Mouse (Mus musculus) midbrain, embryonic 11.5 days (tissue): ENCODE data around the gene Slbp. TPM values are rescaled to one million over a fixed set of nuclear protein-coding genes. Genes with fewer than 3 reads are reported as not detected.

Source experiments
- ATAC-seq: fragments of 200-750 bp; cut with Nextera tagmentation; 2 replicates; pipeline ENCODE4 v1.8.0; 2017; ENCODE audit warnings: moderate TSS enrichment, moderate library complexity; ENCODE audit not compliant: low FRiP score
- DNase-seq: peaks from one replicate; pipeline ENCODE4 v3.0.0; 2015; ENCODE audit warnings: low spot score; ENCODE audit errors: missing footprints
- H3K27ac ChIP-seq: fragments of 300-500 bp; sonication (generic); 2 replicates; pipeline ENCODE4 v1.5.1; 2014; ENCODE audit warnings: low read depth, low read length
- H3K27me3 ChIP-seq: fragments of 300-500 bp; sonication (generic); 2 replicates; pipeline ENCODE4 v1.6.1; 2014; ENCODE audit warnings: mild to moderate bottlenecking, low read length, moderate library complexity, mixed read lengths; ENCODE audit not compliant: control insufficient read depth, insufficient read depth
- H3K36me3 ChIP-seq: fragments of 300-500 bp; sonication (generic); 2 replicates; pipeline ENCODE4 v1.6.1; 2014; ENCODE audit warnings: mild to moderate bottlenecking, low read length, moderate library complexity, mixed read lengths; ENCODE audit not compliant: control insufficient read depth, insufficient read depth
- H3K4me1 ChIP-seq: fragments of 300-500 bp; sonication (generic); 2 replicates; pipeline ENCODE4 v1.6.1; 2014; ENCODE audit warnings: low read length; ENCODE audit not compliant: control insufficient read depth, insufficient read depth
- H3K4me2 ChIP-seq: fragments of 300-500 bp; sonication (generic); 2 replicates; pipeline ENCODE4 v1.6.1; 2014; ENCODE audit warnings: mild to moderate bottlenecking, moderate library complexity
- H3K4me3 ChIP-seq: fragments of 300-500 bp; sonication (generic); 2 replicates; pipeline ENCODE4 v1.5.1; 2014; ENCODE audit warnings: low read depth, low read length
- H3K9ac ChIP-seq: fragments of 300-500 bp; sonication (generic); 2 replicates; pipeline ENCODE4 v1.6.1; 2014; ENCODE audit warnings: low read length
- H3K9me3 ChIP-seq: fragments of 300-500 bp; sonication (generic); 2 replicates; pipeline ENCODE4 v1.6.1; 2016; ENCODE audit warnings: low read length; ENCODE audit not compliant: control insufficient read depth
- WGBS: fragments of 180-500 bp; shearing (Covaris S2); extraction: QIAGEN DNeasy Blood & Tissue Kit; methylation state at CpG from one replicate; pipeline ENCODE4 v1.1.7; 2014; 5-methylcytosine and 5-hydroxymethylcytosine counted together
- polyA plus RNA-seq: library from polyadenylated mRNA; unstranded; fragments of >200 nt; fragmentation: Nextera tagmentation; extraction: Ambion mirVana; gene quantifications from 2 replicates; pipeline ENCODE4 v1.2.1, GENCODE M21; 2014

The Slbp gene
- polyA plus RNA-seq, 1 experiment from 2014 or later, result 304 TPM

DNA sequence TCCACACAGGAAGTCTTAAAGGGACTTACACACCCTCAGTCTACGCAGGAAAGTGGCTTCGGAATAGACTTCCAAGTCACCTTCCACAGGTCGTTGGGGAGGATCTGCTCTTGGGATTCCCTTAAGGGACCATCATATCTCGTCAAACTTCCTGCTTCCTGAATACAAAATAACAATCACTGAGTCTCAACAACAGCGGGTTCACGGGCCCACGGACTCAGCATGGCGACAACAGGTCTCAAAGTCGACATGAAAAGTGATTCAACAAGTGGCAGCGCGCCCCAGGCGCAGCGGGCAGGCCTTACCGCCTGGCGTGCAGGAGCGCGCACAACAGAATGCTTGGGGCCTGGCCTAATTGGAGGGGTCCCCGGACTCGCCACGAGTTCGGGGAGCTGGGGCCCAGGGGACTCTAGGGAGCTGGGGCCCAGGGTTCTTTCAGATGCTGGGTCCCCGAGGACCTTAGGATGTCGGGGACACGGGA is 23.5 kb downstream of the Slbp start:
- ATAC-seq, result no peak; the same call in 1 of the 2 replicates
- H3K27me3 ChIP-seq, result no peaks in the 10 kb centered on the region
- H3K27ac ChIP-seq, result peak overlapping the region; percentile 72
- no peaks in the 10 kb centered on the region for H3K9me3 ChIP-seq
- H3K4me1 ChIP-seq, result peaks cover 9% of the 10 kb centered on the region
- WGBS, result under 1% methylated on average over 24 of the region's 24 CpGs
- H3K36me3 ChIP-seq, result no peaks in the 10 kb centered on the region; the same call in 1 of the 2 replicates
- no peak for DNase-seq
- peak overlapping the region; percentile 84 for H3K4me2 ChIP-seq
- peak overlapping the region; percentile 74 for H3K9ac ChIP-seq
- H3K4me3 ChIP-seq, result peak overlapping the region; percentile 81

DNA sequence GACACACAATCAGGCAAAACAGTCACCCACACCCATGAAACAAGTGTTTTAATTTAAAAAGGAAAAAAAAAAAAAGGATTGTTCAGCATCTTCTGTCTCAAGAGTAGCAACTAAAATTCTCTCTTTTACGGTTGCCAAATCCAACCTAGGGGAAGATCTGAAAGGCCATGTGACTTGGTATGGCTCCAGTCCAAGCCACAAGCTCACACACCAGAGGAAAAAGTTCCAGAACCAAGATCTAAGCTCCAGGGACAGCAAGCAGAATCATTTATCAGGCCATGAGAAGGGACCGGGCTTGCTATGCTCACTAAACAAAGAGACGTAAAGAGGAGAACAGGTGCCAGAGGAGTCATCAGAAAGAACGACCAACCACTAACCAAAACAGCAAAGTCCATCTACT is 24.4 kb downstream of the Slbp start:
- Histone ChIP-seq H3K9me3 (no peaks in the 10 kb centered on the region), H3K27me3 (no peaks in the 10 kb centered on the region), H3K4me2 (peak overlapping the region; percentile 84), H3K4me3 (peak overlapping the region; percentile 81; the same call in 1 of the 2 replicates), H3K36me3 (no peaks in the 10 kb centered on the region; the same call in 1 of the 2 replicates), H3K27ac (no peak overlapping the region), H3K4me1 (peaks cover 9% of the 10 kb centered on the region), H3K9ac (peak overlapping the region; percentile 14; the same call in 1 of the 2 replicates)
- no peak for DNase-seq
- ATAC-seq, result no peak
- 64% methylated on average over 4 of the region's 4 CpGs for WGBS

DNA sequence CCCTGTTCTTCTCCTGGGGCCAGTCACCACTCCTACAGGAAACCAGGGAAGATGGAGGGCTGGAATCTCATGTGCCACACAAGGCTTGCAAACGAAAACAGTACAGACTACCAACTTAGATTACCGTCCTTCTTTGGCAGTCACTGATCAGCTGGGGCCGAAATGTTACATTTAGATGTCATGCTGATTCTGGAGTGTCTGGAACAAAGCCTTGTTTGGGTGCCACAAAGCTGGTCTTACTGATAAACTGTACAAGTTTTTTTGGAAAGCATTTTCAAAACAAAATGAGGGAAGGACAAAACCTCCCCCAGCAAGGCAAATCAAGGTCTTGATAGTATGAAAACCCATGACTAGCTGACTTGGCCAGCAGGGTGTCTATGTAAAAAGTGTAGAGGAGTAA is 28.6 kb downstream of the Slbp start:
- no peak for ATAC-seq
- no peak overlapping the region for H3K9ac ChIP-seq
- WGBS, result 90% methylated on average over 3 of the region's 3 CpGs

DNA sequence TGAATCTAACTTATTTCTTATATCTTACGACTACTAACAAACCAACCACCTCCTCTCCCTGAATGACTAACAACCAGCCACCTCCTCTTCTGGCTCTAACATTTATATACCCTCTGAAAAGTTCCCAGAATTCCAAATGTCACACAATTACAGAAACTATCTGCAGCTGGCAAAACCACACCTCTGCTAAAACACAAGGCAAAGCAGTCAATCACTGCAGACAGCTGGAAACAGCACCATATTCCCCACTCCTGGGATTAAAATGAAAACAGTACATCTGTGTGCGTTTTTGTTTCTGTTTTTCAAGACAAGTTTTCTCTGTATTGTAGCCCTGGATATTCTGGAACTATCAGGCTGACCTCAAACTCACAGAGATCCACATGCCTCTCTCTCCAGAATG is 29.7 kb downstream of the Slbp start:
- DNase-seq (no peak), ATAC-seq (no peak)
- 98% methylated on average over 2 of the region's 2 CpGs for WGBS
- Histone ChIP-seq H3K27ac (no peak overlapping the region), H3K9ac (no peak overlapping the region), H3K4me2 (no peak overlapping the region), H3K36me3 (no peaks in the 10 kb centered on the region), H3K4me1 (no peaks in the 10 kb centered on the region), H3K4me3 (no peak overlapping the region), H3K27me3 (no peaks in the 10 kb centered on the region), H3K9me3 (no peaks in the 10 kb centered on the region)

More for the DNA sequence above, 28.6 kb downstream of the Slbp start:
- no peak overlapping the region for H3K4me3 ChIP-seq
- H3K27ac ChIP-seq, result no peak overlapping the region
- H3K27me3 ChIP-seq, result no peaks in the 10 kb centered on the region
- H3K9me3 ChIP-seq, result no peaks in the 10 kb centered on the region
- DNase-seq, result no peak
- no peaks in the 10 kb centered on the region for H3K36me3 ChIP-seq
- H3K4me1 ChIP-seq, result peaks cover 9% of the 10 kb centered on the region
- no peak overlapping the region for H3K4me2 ChIP-seq

DNA sequence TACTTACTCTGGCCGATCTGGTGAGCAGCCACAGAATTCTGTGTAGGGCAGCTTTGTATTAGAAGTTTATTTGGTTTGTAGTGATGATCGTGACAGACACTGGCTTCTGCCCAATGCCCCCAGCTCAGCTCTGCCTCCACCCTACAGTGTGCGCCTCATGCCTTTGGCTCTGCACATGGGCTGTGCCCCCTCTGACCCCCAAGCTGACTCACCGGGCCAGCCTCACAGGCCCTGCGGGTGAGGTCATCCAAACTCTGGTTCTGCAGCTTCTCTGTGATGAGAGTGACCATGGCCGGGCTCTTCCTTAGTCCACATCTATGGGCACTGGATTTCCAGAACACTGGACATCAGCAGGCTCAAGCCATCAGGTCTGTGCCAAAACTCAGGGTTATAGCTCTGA is 38.0 kb downstream of the Slbp start:
- Histone ChIP-seq H3K9ac (no peak overlapping the region), H3K4me3 (no peak overlapping the region), H3K27me3 (no peaks in the 10 kb centered on the region), H3K9me3 (no peaks in the 10 kb centered on the region), H3K4me2 (no peak overlapping the region), H3K36me3 (peaks cover 7% of the 10 kb centered on the region; the same call in 1 of the 2 replicates), H3K4me1 (no peaks in the 10 kb centered on the region), H3K27ac (no peak overlapping the region)
- WGBS, result 90% methylated on average over 6 of the region's 6 CpGs
- ATAC-seq, result no peak
- no peak for DNase-seq

DNA sequence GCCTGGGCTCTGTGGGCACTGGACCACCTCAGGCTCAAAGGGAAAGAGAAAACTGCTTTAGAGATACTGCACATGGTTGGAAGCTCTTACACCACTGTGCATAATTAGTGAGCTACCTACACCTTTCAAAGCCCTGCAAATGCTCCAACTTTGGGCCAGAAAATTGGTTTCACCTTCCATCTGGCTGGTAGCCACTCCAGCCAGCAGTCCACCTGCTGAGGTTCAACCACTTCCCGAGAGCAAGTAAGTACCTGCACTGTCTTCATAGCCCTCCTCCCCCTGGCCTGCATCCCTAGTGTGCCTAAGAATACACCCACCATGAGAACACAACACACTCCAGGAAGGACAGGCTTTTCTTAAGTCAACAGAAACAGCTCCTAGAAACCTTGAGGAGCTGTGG is 40.6 kb downstream of the Slbp start:
- Histone ChIP-seq H3K4me3 (no peak overlapping the region), H3K9me3 (no peaks in the 10 kb centered on the region), H3K4me2 (no peak overlapping the region), H3K4me1 (no peaks in the 10 kb centered on the region), H3K27me3 (no peaks in the 10 kb centered on the region), H3K9ac (no peak overlapping the region), H3K36me3 (peaks cover 16% of the 10 kb centered on the region), H3K27ac (no peak overlapping the region)
- DNase-seq (no peak), ATAC-seq (no peak)
- 90% methylated on average over 1 of the region's 1 CpGs for WGBS

DNA sequence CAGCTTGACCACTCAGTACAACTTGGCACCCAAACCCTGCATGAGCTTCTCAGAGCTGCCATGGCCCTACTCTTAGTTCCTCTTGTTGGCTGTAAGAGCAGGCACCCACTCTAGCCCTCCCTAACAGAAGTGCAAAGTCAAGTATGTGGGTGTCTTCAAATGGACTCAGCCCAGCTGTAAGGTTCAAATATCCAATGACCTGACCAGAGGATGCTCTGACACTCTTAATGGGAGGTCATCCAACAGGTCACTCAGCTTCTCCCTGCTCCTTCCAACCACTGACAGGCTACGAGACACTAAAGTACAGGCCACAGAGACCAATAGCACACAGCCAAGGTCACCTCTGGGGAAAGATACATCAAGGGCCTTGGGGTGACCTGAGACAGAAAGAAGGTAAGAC is 43.1 kb downstream of the Slbp start:
- no peak overlapping the region for H3K27ac ChIP-seq
- H3K27me3 ChIP-seq, result no peaks in the 10 kb centered on the region
- H3K4me1 ChIP-seq, result no peaks in the 10 kb centered on the region
- peaks cover 15% of the 10 kb centered on the region for H3K36me3 ChIP-seq
- H3K4me3 ChIP-seq, result no peak overlapping the region
- no peak overlapping the region for H3K4me2 ChIP-seq
- ATAC-seq (no peak), DNase-seq (no peak)
- no peaks in the 10 kb centered on the region for H3K9me3 ChIP-seq
- 91% methylated on average over 1 of the region's 1 CpGs for WGBS
- no peak overlapping the region for H3K9ac ChIP-seq

DNA sequence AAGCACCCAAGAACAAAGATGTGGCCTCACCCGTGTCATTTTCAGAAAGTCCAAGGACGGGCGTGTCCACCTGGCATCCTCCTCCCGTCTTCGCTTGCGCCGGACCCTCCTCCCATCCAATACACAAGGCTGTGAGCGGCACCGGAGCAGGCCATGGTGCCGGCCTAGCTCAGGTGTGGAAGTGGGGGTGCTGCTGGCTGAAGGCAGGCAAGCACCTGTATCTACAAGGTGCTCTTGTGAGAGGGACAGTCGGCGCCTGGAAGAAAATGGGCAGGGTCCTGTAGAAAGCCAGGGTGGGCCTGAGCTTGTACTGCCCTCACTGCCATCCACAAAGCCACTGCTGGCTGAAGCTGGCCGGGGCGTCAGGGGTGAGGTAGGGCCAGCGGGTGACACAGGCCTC is 44.9 kb downstream of the Slbp start:
- Histone ChIP-seq H3K36me3 (peaks cover 14% of the 10 kb centered on the region), H3K9me3 (no peaks in the 10 kb centered on the region), H3K4me2 (no peak overlapping the region), H3K4me1 (no peaks in the 10 kb centered on the region), H3K27ac (no peak overlapping the region), H3K9ac (no peak overlapping the region), H3K4me3 (no peak overlapping the region), H3K27me3 (no peaks in the 10 kb centered on the region)
- ATAC-seq (no peak), DNase-seq (no peak)
- 94% methylated on average over 15 of the region's 15 CpGs for WGBS

DNA sequence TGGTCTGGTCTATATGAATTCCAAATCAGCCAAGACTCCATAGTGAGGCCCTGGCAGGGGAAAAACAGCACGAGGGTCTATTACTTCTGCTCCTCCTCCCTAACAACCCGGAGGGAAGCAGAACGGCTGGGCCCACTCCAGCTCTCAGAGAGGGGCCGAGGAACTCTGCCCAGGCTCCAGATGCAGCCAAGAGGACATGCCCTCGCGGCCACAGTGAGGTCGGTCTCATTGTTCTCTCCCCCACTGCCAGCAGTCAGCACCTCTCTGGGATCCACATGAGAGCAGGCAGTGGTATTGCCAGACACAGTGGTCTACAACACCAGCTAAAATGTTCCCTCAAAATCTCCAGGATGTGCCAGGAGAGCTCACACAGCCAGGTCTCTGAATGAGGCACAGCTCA is 45.7 kb downstream of the Slbp start:
- Histone ChIP-seq H3K4me2 (no peak overlapping the region), H3K27me3 (no peaks in the 10 kb centered on the region), H3K9me3 (no peaks in the 10 kb centered on the region), H3K27ac (no peak overlapping the region), H3K4me3 (no peak overlapping the region), H3K9ac (no peak overlapping the region), H3K36me3 (peaks cover 11% of the 10 kb centered on the region), H3K4me1 (no peaks in the 10 kb centered on the region)
- DNase-seq (no peak), ATAC-seq (no peak)
- WGBS, result 91% methylated on average over 7 of the region's 7 CpGs
